Mouse (Mus musculus): ENCODE data around the gene Arhgap18. TPM values are rescaled to one million over a fixed set of nuclear protein-coding genes. Genes with fewer than 3 reads are reported as not detected.
A peak's percentile ranks its signal among the peaks of the same experiment; 100 is the strongest.
"Not testable (repeated sequence)": the region's sequence is repeated elsewhere in the genome, so short reads cannot be mapped to it uniquely, and the experiment has no call there.

Arhgap18 gene
- polyA plus RNA-seq, 1 experiment from 2014 or later, result 9.7 TPM

DNA sequence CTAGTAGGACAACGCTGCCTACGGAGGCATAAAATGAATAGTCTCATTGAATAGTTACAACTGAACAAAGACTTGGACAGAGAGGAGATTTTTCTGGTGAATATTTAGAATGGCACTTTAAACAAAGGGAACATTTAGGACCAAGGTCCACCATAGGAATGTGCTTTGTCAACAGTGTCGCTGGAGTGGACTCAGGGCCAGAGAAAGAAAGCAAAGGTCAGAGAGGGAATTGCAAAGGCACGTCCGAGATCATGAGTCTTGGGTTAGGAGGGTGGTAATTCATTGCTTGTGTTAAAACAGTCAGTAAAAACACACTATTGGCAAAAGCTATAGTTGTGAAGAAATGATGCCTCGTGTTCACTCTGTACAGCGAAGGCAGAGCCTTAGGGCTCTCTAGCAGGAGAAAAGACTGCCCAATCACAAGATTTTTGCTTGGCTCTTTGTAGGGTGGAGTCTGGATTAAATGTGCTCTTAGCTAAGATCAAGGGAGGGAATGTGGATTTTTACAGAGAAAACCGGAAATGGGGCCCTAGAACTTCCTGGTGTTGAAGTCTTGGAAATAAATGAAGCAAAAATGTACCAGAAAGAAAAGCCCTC is 167.3 kb downstream of the Arhgap18 start:
- H3K4me2 ChIP-seq (ENCODE audit: low read depth, low read length), result no peak overlapping the region; the same call in 1 of the 2 replicates
- H3K4me3 ChIP-seq (ENCODE audit: low read depth, low read length), result no peak overlapping the region
- H3K27ac ChIP-seq (ENCODE audit: low read length), result peak overlapping the region; percentile 77
- no peaks in the 10 kb centered on the region for H3K9me3 ChIP-seq (replicated peaks; ENCODE audit: control insufficient read depth, low read length)
- no peaks in the 10 kb centered on the region for H3K36me3 ChIP-seq (ENCODE audit: control insufficient read depth, insufficient read depth)
- 65% methylated on average over 8 of the region's 8 CpGs for WGBS (ENCODE audit: insufficient replicate concordance)
- no peak overlapping the region for H3K9ac ChIP-seq (ENCODE audit: low read depth, low read length)
- H3K4me1 ChIP-seq (ENCODE audit: control insufficient read depth, low read depth, low read length), result no peaks in the 10 kb centered on the region
- no peaks in the 10 kb centered on the region for H3K27me3 ChIP-seq (ENCODE audit: control insufficient read depth, insufficient read depth, low read depth, low read length)
- peak; percentile 92 for ATAC-seq (ENCODE audit: low read depth)

DNA sequence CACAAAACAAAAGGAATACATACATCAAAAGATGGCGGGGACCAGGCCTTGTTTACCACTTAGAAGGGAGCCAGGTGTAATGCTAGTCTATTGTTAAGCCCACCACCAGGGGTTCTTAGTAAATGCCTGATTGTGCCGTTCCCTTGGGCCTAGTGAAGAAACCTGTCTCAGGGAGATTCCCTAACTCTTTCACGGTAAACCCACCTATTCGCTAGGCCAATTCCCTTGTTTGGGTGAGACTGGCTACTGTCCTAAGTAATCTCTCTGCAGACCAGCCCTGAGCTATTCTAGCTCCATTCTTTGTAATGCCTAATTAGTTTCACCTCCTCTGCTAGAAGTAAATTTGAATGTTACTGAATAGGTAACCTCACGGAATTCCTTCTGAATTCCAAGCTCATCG is 182.8 kb downstream of the Arhgap18 start:
- H3K27me3 ChIP-seq (ENCODE audit: control insufficient read depth, insufficient read depth, low read depth, low read length); H3K36me3 ChIP-seq (ENCODE audit: control insufficient read depth, insufficient read depth); H3K9ac ChIP-seq (ENCODE audit: low read depth, low read length); H3K9me3 ChIP-seq (replicated peaks; ENCODE audit: control insufficient read depth, low read length); ATAC-seq (ENCODE audit: low read depth); H3K4me1 ChIP-seq (ENCODE audit: control insufficient read depth, low read depth, low read length); H3K4me3 ChIP-seq (ENCODE audit: low read depth, low read length); H3K27ac ChIP-seq (ENCODE audit: low read length); H3K4me2 ChIP-seq (ENCODE audit: low read depth, low read length): not testable (repeated sequence)
- 79% methylated on average over 6 of the region's 6 CpGs for WGBS (ENCODE audit: insufficient replicate concordance)

DNA sequence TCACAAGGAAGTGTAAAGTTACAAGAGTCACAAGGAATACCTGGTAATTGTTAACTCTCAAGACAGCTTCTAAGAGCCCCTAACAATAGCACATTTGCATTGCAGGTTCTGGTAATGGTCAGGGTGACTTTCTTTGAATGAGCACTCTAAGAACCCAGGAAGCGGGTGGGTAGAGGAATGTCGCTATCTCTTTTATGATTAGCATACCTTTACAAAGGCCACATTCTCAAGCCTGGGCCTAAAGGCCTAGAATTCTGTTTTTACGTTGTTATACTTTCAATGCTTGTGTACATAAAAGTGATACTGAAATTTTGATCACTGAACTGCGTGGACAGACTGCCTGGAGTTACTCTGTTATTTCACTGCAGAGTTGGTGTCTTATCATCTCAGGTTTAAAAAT is 185.2 kb downstream of the Arhgap18 start:
- H3K4me1 ChIP-seq (ENCODE audit: control insufficient read depth, low read depth, low read length); H3K4me2 ChIP-seq (ENCODE audit: low read depth, low read length); H3K27me3 ChIP-seq (ENCODE audit: control insufficient read depth, insufficient read depth, low read depth, low read length); H3K36me3 ChIP-seq (ENCODE audit: control insufficient read depth, insufficient read depth); H3K4me3 ChIP-seq (ENCODE audit: low read depth, low read length); H3K27ac ChIP-seq (ENCODE audit: low read length); H3K9ac ChIP-seq (ENCODE audit: low read depth, low read length); H3K9me3 ChIP-seq (replicated peaks; ENCODE audit: control insufficient read depth, low read length); ATAC-seq (ENCODE audit: low read depth): not testable (repeated sequence)
- WGBS (ENCODE audit: insufficient replicate concordance), result 77% methylated on average over 4 of the region's 4 CpGs

DNA sequence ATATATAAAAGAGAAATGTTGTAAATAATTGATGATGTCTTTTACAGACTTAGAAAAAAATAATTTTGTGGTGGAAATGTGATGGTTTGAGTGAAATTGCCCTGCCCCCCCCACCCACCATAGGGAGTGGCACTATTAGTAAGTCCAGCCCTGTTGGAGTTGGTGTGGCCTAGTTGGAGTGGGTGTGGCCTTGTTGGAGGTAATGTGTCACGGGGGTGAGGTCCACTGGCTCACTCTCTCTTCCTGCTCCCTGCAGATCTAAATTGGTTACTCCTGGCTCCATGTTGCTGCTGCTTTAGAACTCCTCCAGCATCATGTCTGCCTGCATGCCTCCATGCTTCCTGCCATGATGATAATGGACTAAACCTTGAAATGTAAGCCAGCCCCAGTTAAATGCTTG is 186.3 kb downstream of the Arhgap18 start:
- no peak for ATAC-seq (ENCODE audit: low read depth)
- H3K4me2 ChIP-seq (ENCODE audit: low read depth, low read length), result no peak overlapping the region
- WGBS (ENCODE audit: insufficient replicate concordance), result 27% methylated on average over 1 of the region's 1 CpGs

DNA sequence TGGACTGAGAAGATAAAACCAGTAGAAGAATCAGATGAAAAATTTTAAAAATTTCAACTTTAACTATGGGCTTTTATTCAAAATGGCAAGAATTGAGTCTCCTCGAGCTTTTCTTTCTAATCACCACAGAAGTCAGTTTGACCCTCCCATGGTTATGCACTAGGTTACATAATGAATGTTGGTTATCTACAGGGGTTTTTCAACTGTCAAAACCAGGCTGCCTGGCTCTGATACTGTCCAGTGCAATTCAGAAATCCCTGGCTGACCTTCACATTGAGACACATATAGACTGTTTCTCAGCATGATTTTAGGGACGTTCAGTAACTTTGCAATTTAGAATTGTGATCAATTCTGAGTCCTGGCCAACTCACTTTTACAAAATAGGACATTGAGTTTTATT is 195.1 kb downstream of the Arhgap18 start:
- Histone ChIP-seq H3K36me3 (ENCODE audit: control insufficient read depth, insufficient read depth) (no peaks in the 10 kb centered on the region), H3K4me2 (ENCODE audit: low read depth, low read length) (no peak overlapping the region), H3K9ac (ENCODE audit: low read depth, low read length) (no peak overlapping the region), H3K9me3 (replicated peaks; ENCODE audit: control insufficient read depth, low read length) (no peaks in the 10 kb centered on the region), H3K27me3 (ENCODE audit: control insufficient read depth, insufficient read depth, low read depth, low read length) (no peaks in the 10 kb centered on the region), H3K27ac (ENCODE audit: low read length) (no peak overlapping the region), H3K4me1 (ENCODE audit: control insufficient read depth, low read depth, low read length) (peaks cover 9% of the 10 kb centered on the region), H3K4me3 (ENCODE audit: low read depth, low read length) (no peak overlapping the region)
- ATAC-seq (ENCODE audit: low read depth), result no peak
- 23% methylated on average over 2 of the region's 2 CpGs for WGBS (ENCODE audit: insufficient replicate concordance)

More for the DNA sequence above, 186.3 kb downstream of the Arhgap18 start:
- Histone ChIP-seq H3K4me1 (ENCODE audit: control insufficient read depth, low read depth, low read length) (no peaks in the 10 kb centered on the region), H3K27me3 (ENCODE audit: control insufficient read depth, insufficient read depth, low read depth, low read length) (no peaks in the 10 kb centered on the region), H3K27ac (ENCODE audit: low read length) (no peak overlapping the region), H3K4me3 (ENCODE audit: low read depth, low read length) (no peak overlapping the region), H3K9ac (ENCODE audit: low read depth, low read length) (no peak overlapping the region), H3K36me3 (ENCODE audit: control insufficient read depth, insufficient read depth) (no peaks in the 10 kb centered on the region), H3K9me3 (replicated peaks; ENCODE audit: control insufficient read depth, low read length) (no peaks in the 10 kb centered on the region)

DNA sequence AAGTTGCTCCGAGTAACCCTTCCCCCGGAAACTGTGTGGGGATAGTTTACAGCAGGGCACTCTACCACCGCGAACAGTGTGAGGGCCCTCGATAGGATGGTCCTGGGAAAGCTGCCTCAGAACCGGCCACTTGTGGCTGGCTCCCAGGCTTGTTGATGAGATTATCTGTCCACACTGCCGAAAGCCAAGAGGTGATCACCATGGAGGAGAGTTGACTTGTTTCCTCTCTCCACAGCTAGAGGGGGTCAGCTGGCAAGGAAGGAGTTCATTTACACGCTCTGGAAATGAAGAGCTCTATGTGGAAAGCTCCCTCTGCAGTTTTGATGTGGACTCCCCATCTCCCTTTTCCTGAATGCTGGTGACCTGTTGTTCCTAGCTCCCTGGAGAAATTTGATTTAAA is 196.4 kb downstream of the Arhgap18 start:
- H3K4me3 ChIP-seq (ENCODE audit: low read depth, low read length), result peak overlapping the region; percentile 48
- WGBS (ENCODE audit: insufficient replicate concordance), result 54% methylated on average over 8 of the region's 8 CpGs
- ATAC-seq (ENCODE audit: low read depth), result peak; percentile 64

DNA sequence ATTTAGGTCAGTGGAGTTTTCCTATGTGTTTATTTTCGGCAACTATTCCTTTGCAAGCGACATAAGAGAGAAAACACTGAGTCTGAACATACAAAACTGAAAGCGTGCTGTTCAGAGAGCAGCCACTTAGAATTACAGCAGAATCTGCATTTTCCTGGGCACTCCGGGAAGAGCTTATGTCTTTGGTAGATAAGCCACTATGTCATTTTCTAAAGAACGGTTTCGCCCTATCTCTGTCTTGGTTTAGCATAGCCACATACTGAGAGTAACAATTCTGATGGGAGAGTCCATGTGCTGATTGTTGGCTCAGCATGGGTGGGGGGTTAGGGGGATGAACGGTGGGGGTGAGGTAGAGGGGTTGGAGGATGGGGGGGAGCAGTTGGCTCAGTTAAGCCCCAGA is 197.2 kb downstream of the Arhgap18 start:
- Histone ChIP-seq H3K9me3 (replicated peaks; ENCODE audit: control insufficient read depth, low read length) (no peaks in the 10 kb centered on the region), H3K9ac (ENCODE audit: low read depth, low read length) (peak overlapping the region; percentile 21; the same call in 1 of the 2 replicates), H3K27ac (ENCODE audit: low read length) (peak overlapping the region; percentile 44; the same call in 1 of the 2 replicates), H3K4me1 (ENCODE audit: control insufficient read depth, low read depth, low read length) (peaks cover 9% of the 10 kb centered on the region), H3K36me3 (ENCODE audit: control insufficient read depth, insufficient read depth) (no peaks in the 10 kb centered on the region), H3K27me3 (ENCODE audit: control insufficient read depth, insufficient read depth, low read depth, low read length) (no peaks in the 10 kb centered on the region), H3K4me3 (ENCODE audit: low read depth, low read length) (peak overlapping the region; percentile 48), H3K4me2 (ENCODE audit: low read depth, low read length) (peak overlapping the region; percentile 55)
- WGBS (ENCODE audit: insufficient replicate concordance), result 28% methylated on average over 7 of the region's 7 CpGs
- ATAC-seq (ENCODE audit: low read depth), result peak; percentile 73

More for the DNA sequence above, 196.4 kb downstream of the Arhgap18 start:
- H3K4me1 ChIP-seq (ENCODE audit: control insufficient read depth, low read depth, low read length), result peaks cover 9% of the 10 kb centered on the region
- no peaks in the 10 kb centered on the region for H3K36me3 ChIP-seq (ENCODE audit: control insufficient read depth, insufficient read depth)
- H3K9me3 ChIP-seq (replicated peaks; ENCODE audit: control insufficient read depth, low read length), result no peaks in the 10 kb centered on the region
- no peak overlapping the region for H3K9ac ChIP-seq (ENCODE audit: low read depth, low read length)
- H3K4me2 ChIP-seq (ENCODE audit: low read depth, low read length), result peak overlapping the region; percentile 55
- no peak overlapping the region; the same call in 1 of the 2 replicates for H3K27ac ChIP-seq (ENCODE audit: low read length)
- no peaks in the 10 kb centered on the region for H3K27me3 ChIP-seq (ENCODE audit: control insufficient read depth, insufficient read depth, low read depth, low read length)

DNA sequence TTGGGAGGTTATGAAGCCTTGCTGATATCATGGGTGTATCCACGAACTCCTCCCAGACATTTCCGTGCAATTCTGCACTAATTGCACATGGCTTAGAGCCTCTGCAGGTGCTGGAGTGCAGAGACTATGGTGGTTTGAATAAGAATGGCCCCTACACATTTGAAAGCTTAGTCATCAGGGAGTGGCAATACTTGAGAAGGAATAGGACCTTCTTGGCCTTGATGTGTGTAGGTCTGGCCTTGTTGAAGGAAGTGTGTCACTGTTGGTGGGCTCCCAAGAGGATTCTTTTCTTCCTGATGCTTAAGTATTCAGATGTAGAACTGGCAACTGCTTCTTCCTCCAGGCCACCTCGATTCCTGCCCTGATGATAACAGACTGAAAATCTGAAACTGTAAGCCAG is 205.3 kb downstream of the Arhgap18 start:
- Histone ChIP-seq H3K4me3 (ENCODE audit: low read depth, low read length) (no peak overlapping the region), H3K27me3 (ENCODE audit: control insufficient read depth, insufficient read depth, low read depth, low read length) (no peaks in the 10 kb centered on the region), H3K9me3 (replicated peaks; ENCODE audit: control insufficient read depth, low read length) (no peaks in the 10 kb centered on the region), H3K4me1 (ENCODE audit: control insufficient read depth, low read depth, low read length) (no peaks in the 10 kb centered on the region), H3K27ac (ENCODE audit: low read length) (no peak overlapping the region), H3K9ac (ENCODE audit: low read depth, low read length) (no peak overlapping the region), H3K4me2 (ENCODE audit: low read depth, low read length) (no peak overlapping the region), H3K36me3 (ENCODE audit: control insufficient read depth, insufficient read depth) (no peaks in the 10 kb centered on the region)
- WGBS (ENCODE audit: insufficient replicate concordance), result 51% methylated on average over 3 of the region's 3 CpGs
- ATAC-seq (ENCODE audit: low read depth), result no peak

Measured in liver, embryonic 16.5 days (tissue).